Mouse (Mus musculus) small intestine, adult 2 months (tissue): ENCODE data around the gene Fgf4.

Experiments used
- CTCF ChIP-seq: fragments of 200-500 bp; IDR thresholded peaks from 2 replicates; pipeline ENCODE4 v1.5.1; 2012; ENCODE audit warnings: low read depth, mild to moderate bottlenecking, control low read depth, inconsistent platforms, low read length, moderate library complexity, mixed read lengths; ENCODE audit not compliant: insufficient replicate concordance, insufficient read length; ENCODE audit errors: extremely low read depth
- POLR2A ChIP-seq: fragments of 200-500 bp; IDR thresholded peaks from 2 replicates; pipeline ENCODE4 v1.6.1; 2012; ENCODE audit warnings: low read depth, mild to moderate bottlenecking, control low read depth, inconsistent platforms, low read length, moderate library complexity

DNA sequence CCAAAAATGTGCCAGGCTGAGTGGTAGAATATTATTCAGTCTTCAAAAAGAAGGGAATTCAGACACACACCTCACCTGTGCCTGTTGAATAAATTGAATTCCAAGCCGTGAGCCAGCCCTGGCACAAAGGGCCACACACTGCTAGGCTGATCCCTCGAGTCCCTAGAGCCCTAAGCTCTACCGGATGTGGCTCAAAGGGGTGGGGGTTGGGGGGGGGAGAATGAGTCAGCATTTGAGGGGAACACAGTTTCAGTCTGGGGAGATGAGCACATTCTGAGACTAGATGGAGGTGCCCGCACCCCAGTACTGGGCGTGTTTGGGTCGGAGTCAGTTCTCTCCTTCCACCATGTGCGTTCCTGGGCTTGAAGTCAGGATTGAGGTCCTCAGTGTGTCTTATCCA is 10.0 kb downstream of the Fgf4 start:
- no peak for TF ChIP-seq CTCF
- no peak for TF ChIP-seq POLR2A
